Mouse (Mus musculus) limb, embryonic 10.5 days (tissue): ENCODE data around the gene Fam124a. TPM values are rescaled to one million over a fixed set of nuclear protein-coding genes. Genes with fewer than 3 reads are reported as not detected.

Source experiments
- DNase-seq: peaks from one replicate; pipeline ENCODE4 v3.0.0-alpha.2; 2017; ENCODE audit warnings: low spot score
- H3K27ac ChIP-seq: fragments of 300-500 bp; sonication (generic); 2 replicates; pipeline ENCODE4 v1.5.1; 2016; ENCODE audit warnings: mild to moderate bottlenecking
- H3K27me3 ChIP-seq: fragments of 300-500 bp; sonication (generic); 2 replicates; pipeline ENCODE4 v1.6.1; 2016; ENCODE audit warnings: low read depth, mild to moderate bottlenecking; ENCODE audit not compliant: poor library complexity, severe bottlenecking
- H3K36me3 ChIP-seq: fragments of 300-500 bp; sonication (generic); 2 replicates; pipeline ENCODE4 v1.6.1; 2016; ENCODE audit warnings: mild to moderate bottlenecking, moderate library complexity
- H3K4me1 ChIP-seq: fragments of 300-500 bp; sonication (generic); 2 replicates; pipeline ENCODE4 v1.6.1; 2016
- H3K4me3 ChIP-seq: fragments of 300-500 bp; sonication (generic); 2 replicates; pipeline ENCODE4 v1.5.1; 2016; ENCODE audit warnings: mild to moderate bottlenecking, moderate library complexity
- H3K9me3 ChIP-seq: fragments of 300-500 bp; sonication (generic); replicated peaks from 2 replicates; pipeline ENCODE4 v1.6.1; 2016; ENCODE audit warnings: mild to moderate bottlenecking
- WGBS: fragments of 180-500 bp; shearing (Covaris S2); methylation state at CpG from one replicate; pipeline ENCODE4 v1.1.7; 2016; 5-methylcytosine and 5-hydroxymethylcytosine counted together
- polyA plus RNA-seq: library from polyadenylated mRNA; unstranded; fragments of >200 nt; fragmentation: Nextera tagmentation; extraction: Ambion mirVana; gene quantifications from 2 replicates; pipeline ENCODE4 v1.2.1, GENCODE M21; 2016

The Fam124a gene
- 0.15 and 0.30 TPM in 2 replicates for polyA plus RNA-seq

DNA sequence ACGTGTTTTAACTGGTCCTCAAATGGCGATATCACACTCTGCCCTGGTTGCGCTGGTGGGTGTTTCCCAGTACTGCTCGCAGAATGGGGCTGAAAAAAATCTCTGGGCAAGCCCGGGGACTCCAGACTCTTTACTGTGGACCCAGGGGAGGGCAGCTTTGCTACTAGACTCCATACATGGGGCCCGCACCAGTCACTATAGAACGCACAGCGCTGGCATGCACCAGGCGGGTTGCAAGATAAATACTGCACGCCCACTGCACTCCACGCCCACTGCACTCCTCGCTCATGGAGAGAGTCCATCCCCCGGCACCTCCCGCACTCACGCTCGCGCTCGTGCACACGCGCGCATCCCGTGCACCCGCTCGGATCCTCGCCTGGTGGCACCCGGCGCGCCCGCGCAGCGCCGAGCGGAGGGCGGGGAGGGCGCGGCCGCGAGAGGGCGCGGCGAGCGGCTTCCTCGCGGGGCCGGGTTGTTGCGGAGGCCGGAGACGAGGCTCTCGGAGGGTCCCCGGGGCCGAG lies at the start of gene Fam124a:
TSS of gene Fam124a (plus strand) at position 429 of the 521 bp plus-strand sequence.
- under 1% methylated on average over 51 of the region's 51 CpGs for WGBS
- peak within 1 kb of the TSS; percentile 75 for H3K27ac ChIP-seq
- H3K9me3 ChIP-seq, result no peaks in the 10 kb centered on the region
- H3K4me3 ChIP-seq, result peak within 1 kb of the TSS; percentile 71
- peak; percentile 76 for DNase-seq
- H3K27me3 ChIP-seq, result peaks cover 60% of the 10 kb centered on the region
- peaks cover 15% of the 10 kb centered on the region for H3K4me1 ChIP-seq
- no peaks in the 10 kb centered on the region for H3K36me3 ChIP-seq

DNA sequence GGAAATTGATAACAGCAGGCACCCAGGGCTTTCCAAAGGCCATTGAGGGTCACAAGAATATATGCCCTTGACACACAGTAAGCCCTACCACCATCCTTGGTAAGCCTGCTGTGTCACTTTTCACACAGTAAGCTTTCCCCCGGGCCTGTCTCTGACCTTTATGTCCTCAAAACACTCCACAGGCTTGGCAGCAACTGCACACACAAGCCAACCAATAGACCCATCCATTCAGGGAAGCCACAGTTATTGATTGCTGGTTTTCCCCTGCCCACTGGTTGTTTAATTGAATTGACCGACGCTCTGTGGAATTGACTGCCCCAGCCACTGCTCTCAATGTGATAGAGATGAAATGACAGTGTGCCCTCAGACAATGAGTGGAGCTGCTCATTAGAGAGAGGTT lies 49.3 kb upstream of the Fam124a start:
- H3K9me3 ChIP-seq, result no peaks in the 10 kb centered on the region
- no peaks in the 10 kb centered on the region for H3K4me1 ChIP-seq
- WGBS, result 83% methylated on average over 3 of the region's 3 CpGs
- H3K27ac ChIP-seq, result no peak overlapping the region
- H3K4me3 ChIP-seq, result no peak overlapping the region
- DNase-seq, result no peak
- H3K36me3 ChIP-seq, result no peaks in the 10 kb centered on the region
- no peaks in the 10 kb centered on the region for H3K27me3 ChIP-seq

DNA sequence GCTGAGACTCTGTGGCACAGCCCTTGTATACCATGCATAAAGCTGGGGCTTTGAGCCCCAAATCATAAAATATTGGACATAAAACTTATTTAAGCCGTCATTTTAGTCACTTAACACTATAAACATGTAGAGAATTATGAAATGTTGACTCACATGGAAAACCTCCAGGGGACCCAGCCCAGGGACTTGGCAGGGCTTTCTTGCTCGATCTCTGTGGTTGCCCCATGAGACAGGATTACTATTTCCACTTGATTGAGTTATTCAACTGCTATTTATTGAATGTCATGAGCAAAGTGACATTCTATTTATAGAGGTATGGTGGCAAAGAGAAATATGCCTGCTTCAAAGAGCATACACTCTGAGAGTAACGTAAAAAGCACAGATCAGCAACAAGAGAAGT lies 46.2 kb upstream of the Fam124a start:
- no peaks in the 10 kb centered on the region for H3K27me3 ChIP-seq
- DNase-seq, result no peak
- WGBS, result 90% methylated on average over 3 of the region's 3 CpGs
- H3K9me3 ChIP-seq, result no peaks in the 10 kb centered on the region
- no peak overlapping the region for H3K4me3 ChIP-seq
- no peaks in the 10 kb centered on the region for H3K36me3 ChIP-seq
- no peaks in the 10 kb centered on the region for H3K4me1 ChIP-seq
- H3K27ac ChIP-seq, result no peak overlapping the region

DNA sequence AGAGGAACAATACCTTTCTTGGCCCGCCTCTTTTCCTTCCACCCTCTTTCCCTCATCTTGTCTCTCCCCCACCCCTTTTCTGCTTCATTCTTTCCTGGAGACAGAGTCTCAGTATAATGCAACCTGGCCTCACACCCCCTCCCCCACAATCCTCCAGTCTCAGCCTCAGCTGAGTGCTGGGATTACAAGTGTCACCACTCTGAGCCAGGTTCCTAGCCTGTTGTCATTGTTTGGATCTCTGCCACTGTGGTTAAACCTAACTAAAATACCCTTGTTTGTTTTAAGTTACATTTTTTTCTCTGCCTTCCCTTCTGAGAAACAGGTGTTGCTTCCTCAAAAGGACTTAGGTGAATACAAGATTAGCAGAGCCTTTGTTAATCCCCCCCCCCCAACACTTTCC lies 42.7 kb upstream of the Fam124a start:
- Histone ChIP-seq H3K4me1 (no peaks in the 10 kb centered on the region), H3K9me3 (no peaks in the 10 kb centered on the region), H3K27me3 (no peaks in the 10 kb centered on the region), H3K27ac (no peak overlapping the region), H3K36me3 (no peaks in the 10 kb centered on the region), H3K4me3 (no peak overlapping the region)
- DNase-seq, result no peak
- 65% methylated on average over 1 of the region's 1 CpGs for WGBS

DNA sequence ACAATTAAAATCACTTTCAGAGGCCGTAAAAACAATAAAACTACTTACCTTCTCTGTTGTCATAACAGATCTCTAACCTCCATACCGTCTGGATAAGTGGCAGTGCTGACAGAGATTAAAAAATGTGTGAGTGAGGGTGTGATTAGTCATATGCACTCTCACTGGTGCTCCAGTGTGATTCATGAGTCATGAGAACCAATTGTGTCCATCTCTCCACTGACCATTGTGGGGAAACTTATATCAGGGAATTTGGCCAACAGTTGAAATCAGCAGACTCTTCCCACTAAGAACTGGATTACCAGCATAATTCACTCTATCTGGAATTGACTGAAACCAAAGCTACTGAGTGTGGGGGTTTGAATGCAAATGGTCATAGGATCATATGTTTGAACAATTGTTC lies 24.6 kb upstream of the Fam124a start:
- Histone ChIP-seq H3K27ac (no peak overlapping the region), H3K9me3 (no peaks in the 10 kb centered on the region), H3K36me3 (no peaks in the 10 kb centered on the region), H3K4me3 (no peak overlapping the region), H3K4me1 (no peaks in the 10 kb centered on the region), H3K27me3 (no peaks in the 10 kb centered on the region)
- no peak for DNase-seq
- WGBS, result 81% methylated on average over 2 of the region's 2 CpGs

DNA sequence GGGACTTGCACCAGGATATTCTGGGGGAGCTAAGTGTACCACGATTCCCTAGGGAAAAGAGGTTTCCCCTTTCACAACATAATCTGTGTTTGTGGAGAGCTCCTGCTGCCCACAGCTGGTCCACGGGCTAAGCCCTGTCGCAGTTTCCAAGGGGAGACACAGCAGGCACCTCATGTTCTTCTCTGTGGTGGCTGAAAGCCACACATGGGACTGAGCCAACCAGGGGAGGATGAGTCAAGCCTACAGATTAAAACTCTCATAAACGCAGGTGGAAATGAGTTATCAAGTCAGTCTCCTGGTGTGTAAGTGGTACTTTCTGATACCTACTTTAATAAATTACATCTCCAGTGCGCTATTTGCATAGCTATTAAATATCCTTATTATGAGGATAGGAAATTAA lies 19.4 kb upstream of the Fam124a start:
- H3K4me1 ChIP-seq, result no peaks in the 10 kb centered on the region
- no peaks in the 10 kb centered on the region for H3K36me3 ChIP-seq
- H3K4me3 ChIP-seq, result no peak overlapping the region
- no peak overlapping the region for H3K27ac ChIP-seq
- H3K27me3 ChIP-seq, result no peaks in the 10 kb centered on the region
- no peaks in the 10 kb centered on the region for H3K9me3 ChIP-seq
- no peak for DNase-seq
- WGBS, result 81% methylated on average over 5 of the region's 5 CpGs

DNA sequence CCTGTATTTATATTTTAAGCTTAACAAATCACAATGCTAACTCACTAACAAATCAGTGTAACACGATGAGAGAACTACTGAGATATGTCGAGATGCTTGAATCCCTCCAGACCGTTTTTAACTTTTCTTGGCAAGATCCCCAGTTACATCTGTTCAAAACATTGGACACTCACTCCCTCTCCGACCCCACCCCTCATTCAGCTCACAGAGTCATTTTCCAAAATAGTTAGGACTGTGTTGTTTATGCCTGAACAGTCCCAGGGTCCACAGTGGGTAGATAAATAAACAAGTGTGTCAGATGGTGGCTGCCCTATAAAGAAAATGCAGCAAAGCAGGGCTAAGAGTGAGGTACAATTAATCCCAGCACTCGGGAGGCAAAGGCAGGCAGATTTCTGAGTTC lies 18.5 kb upstream of the Fam124a start:
- Histone ChIP-seq H3K27ac (no peak overlapping the region), H3K4me3 (no peak overlapping the region), H3K27me3 (no peaks in the 10 kb centered on the region), H3K4me1 (no peaks in the 10 kb centered on the region), H3K9me3 (no peaks in the 10 kb centered on the region), H3K36me3 (no peaks in the 10 kb centered on the region)
- no peak for DNase-seq
- 83% methylated on average over 5 of the region's 5 CpGs for WGBS

DNA sequence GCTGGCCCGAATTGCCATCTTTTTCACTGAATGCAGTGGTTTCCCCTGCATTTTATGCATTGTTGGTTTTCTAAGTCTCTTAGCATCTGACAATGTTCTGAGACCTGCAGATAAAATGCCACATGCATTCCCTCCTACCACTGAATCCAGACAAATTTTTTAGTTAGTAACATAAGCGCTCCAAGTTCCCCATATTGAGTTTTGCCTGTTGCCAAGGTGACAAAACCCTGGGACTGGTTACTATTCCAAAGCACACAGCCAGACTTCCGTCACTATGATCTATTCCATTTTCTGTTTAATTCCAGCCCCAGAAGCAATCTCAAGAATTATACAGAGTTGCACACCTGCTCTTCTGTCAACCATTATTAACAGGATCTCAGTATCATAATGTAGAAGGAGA lies 15.7 kb upstream of the Fam124a start:
- 91% methylated on average over 3 of the region's 3 CpGs for WGBS
- Histone ChIP-seq H3K27ac (no peak overlapping the region), H3K9me3 (no peaks in the 10 kb centered on the region), H3K4me3 (no peak overlapping the region), H3K4me1 (no peaks in the 10 kb centered on the region), H3K27me3 (no peaks in the 10 kb centered on the region), H3K36me3 (no peaks in the 10 kb centered on the region)
- DNase-seq, result no peak

DNA sequence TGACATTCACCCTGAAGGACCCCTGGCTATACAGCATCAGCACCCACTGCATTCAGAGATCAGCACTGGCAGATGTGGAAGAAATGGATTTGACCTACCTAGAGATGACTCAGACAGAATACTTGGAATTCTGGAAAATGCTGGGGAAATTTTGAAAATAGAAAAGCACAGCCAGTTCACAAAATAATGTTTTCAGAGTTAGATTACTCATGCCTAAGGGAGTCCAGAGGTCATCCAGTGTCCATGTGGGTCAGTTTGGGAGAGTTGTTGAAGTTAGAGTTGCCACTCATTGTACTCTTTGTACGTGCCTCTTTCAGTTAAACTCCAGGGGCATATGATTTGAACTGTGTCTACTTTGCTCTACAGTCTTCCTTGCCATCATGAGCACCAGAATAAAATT lies 13.8 kb upstream of the Fam124a start:
- no peak overlapping the region for H3K4me3 ChIP-seq
- H3K27me3 ChIP-seq, result no peaks in the 10 kb centered on the region
- DNase-seq, result no peak
- no peaks in the 10 kb centered on the region for H3K36me3 ChIP-seq
- WGBS, result 98% methylated on average over 1 of the region's 1 CpGs
- no peaks in the 10 kb centered on the region for H3K9me3 ChIP-seq
- no peaks in the 10 kb centered on the region for H3K4me1 ChIP-seq
- no peak overlapping the region for H3K27ac ChIP-seq

DNA sequence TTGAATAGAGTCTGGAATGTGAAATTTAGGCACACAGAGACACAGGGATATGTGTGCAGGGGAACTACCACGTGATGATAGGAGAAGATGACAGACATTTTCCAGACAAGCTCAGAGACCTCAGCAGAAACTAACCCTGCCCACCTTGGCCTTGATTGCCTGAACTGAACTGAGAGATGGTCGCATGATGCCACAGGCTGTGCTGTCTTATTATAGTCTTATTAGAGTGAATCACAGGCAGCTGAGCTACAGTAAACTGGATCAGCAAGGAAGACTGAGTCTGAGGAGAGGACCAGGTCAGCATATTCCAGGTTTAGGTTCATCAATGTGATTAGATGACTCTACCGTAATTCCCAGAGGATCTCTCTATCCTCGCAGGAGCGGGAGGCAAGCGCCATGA lies 9.2 kb upstream of the Fam124a start:
- no peak overlapping the region for H3K4me3 ChIP-seq
- no peak overlapping the region for H3K27ac ChIP-seq
- H3K4me1 ChIP-seq, result no peaks in the 10 kb centered on the region
- H3K9me3 ChIP-seq, result no peaks in the 10 kb centered on the region
- 92% methylated on average over 6 of the region's 6 CpGs for WGBS
- H3K27me3 ChIP-seq, result no peaks in the 10 kb centered on the region
- no peaks in the 10 kb centered on the region for H3K36me3 ChIP-seq
- DNase-seq, result no peak

DNA sequence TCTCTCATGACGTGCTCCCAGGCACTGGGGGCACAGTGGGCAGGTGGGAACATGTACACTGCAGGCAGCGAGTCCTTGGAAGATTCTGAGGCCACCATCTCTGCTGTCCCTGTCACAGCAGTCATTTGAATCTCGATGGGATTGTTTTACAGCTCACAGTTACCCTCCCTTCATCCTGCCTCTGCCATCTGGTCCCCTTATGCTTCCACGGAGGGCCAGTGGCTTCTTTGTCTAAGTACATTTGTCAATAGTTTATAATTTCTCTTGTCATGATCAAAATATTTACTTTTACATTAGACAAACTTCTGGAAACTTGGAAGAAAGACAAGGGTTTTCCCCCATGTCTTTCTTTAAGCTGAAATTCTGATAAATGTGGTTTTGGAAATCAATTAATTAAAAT lies 8.8 kb upstream of the Fam124a start:
- Histone ChIP-seq H3K9me3 (no peaks in the 10 kb centered on the region), H3K4me3 (no peak overlapping the region), H3K36me3 (no peaks in the 10 kb centered on the region), H3K27me3 (no peaks in the 10 kb centered on the region), H3K4me1 (no peaks in the 10 kb centered on the region), H3K27ac (no peak overlapping the region)
- DNase-seq, result no peak
- 54% methylated on average over 4 of the region's 4 CpGs for WGBS

DNA sequence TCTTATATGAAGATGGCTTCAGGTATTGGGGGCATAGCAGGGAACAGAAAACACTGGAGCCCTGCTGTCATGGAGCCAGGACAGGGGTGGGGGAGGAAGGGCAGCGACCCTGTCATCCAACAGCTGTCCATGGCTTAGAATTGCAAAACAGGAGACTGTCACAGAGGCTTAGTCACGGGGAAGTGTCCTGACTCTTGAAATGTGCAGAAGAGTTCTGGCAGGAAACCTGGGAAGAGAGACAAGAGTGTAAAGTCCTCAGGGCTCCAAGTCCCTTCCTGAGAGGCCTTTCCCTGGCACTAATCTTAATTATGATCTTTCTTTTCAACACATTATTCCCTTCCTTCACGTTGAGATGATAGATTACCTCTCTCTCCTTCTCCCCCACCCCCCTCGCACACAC lies 5.4 kb upstream of the Fam124a start:
- H3K4me1 ChIP-seq, result peaks cover under 1% of the 10 kb centered on the region; the same call in 1 of the 2 replicates
- H3K27me3 ChIP-seq, result peaks cover 20% of the 10 kb centered on the region
- H3K27ac ChIP-seq, result no peak overlapping the region
- no peaks in the 10 kb centered on the region for H3K36me3 ChIP-seq
- 53% methylated on average over 4 of the region's 4 CpGs for WGBS
- H3K4me3 ChIP-seq, result no peak overlapping the region
- no peaks in the 10 kb centered on the region for H3K9me3 ChIP-seq
- no peak for DNase-seq

DNA sequence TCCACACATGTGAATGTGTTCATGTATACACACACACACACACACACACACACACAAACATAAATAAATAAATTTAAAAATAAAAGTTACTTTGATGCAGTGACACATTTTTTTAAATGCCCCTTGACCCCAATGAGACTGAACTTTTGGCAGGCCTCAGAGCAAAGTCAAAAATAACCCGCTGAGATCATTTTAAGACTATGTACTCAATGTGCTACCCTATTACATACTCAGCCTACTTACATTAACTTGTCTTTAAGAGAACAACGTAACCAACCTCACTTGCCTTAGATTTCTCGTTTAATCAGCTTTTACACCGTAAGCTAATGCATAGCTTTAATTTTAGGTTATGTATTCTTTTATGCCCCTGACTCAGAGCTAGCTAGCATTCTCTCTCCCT lies 2.8 kb upstream of the Fam124a start:
- 95% methylated on average over 4 of the region's 4 CpGs for WGBS
- H3K27me3 ChIP-seq, result peaks cover 47% of the 10 kb centered on the region
- H3K9me3 ChIP-seq, result no peaks in the 10 kb centered on the region
- no peak overlapping the region for H3K4me3 ChIP-seq
- DNase-seq, result no peak
- peaks cover 15% of the 10 kb centered on the region for H3K4me1 ChIP-seq
- H3K27ac ChIP-seq, result no peak overlapping the region
- no peaks in the 10 kb centered on the region for H3K36me3 ChIP-seq

DNA sequence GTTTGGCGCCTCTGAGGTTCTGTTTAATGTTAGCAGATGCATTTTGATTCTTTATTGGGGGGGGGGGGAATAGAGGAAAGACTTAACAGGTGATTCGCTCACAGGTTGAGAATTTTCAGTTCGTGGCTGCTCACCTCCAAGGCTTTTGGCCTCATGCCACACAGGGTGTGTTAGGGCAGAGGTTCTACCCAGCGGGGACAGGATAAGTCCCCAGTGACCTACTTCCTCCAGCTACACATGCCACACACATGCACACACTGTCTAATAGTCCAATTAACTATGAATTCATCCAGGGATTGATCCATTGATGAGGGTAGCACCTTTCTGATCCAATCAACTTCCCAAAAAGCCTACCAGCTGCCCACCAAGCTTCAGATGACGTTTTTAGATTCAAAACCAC lies 1.8 kb upstream of the Fam124a start:
- Histone ChIP-seq H3K4me3 (no peak overlapping the region), H3K27me3 (peaks cover 57% of the 10 kb centered on the region), H3K9me3 (no peaks in the 10 kb centered on the region), H3K4me1 (peaks cover 15% of the 10 kb centered on the region), H3K36me3 (no peaks in the 10 kb centered on the region), H3K27ac (no peak overlapping the region)
- 77% methylated on average over 5 of the region's 5 CpGs for WGBS
- DNase-seq, result no peak
